Mouse (Mus musculus) heart, embryonic 11.5 days (tissue): Measurements from ENCODE around the gene Nfkb1. TPM values are rescaled to one million over a fixed set of nuclear protein-coding genes. Genes with fewer than 3 reads are reported as not detected.

Experiments
- ATAC-seq: fragments of 200-750 bp; cut with Nextera tagmentation; replicated peaks from 2 replicates; pipeline ENCODE4 v1.8.0; 2017; ENCODE audit warnings: moderate library complexity; ENCODE audit not compliant: insufficient number of reproducible peaks, low FRiP score, low TSS enrichment
- H3K27ac ChIP-seq: fragments of 300-500 bp; sonication (generic); 2 replicates; pipeline ENCODE4 v1.5.1; 2014; ENCODE audit warnings: mild to moderate bottlenecking, low read depth, low read length
- H3K27me3 ChIP-seq: fragments of 300-500 bp; sonication (generic); 2 replicates; pipeline ENCODE4 v1.6.1; 2014; ENCODE audit warnings: mild to moderate bottlenecking, low read length, mixed read lengths; ENCODE audit not compliant: control insufficient read depth, insufficient read depth
- H3K36me3 ChIP-seq: fragments of 300-500 bp; sonication (generic); 2 replicates; pipeline ENCODE4 v1.6.1; 2014; ENCODE audit warnings: mild to moderate bottlenecking, low read length, moderate library complexity, mixed read lengths; ENCODE audit not compliant: control insufficient read depth, insufficient read depth
- H3K4me1 ChIP-seq: fragments of 300-500 bp; sonication (generic); 2 replicates; pipeline ENCODE4 v1.6.1; 2014; ENCODE audit warnings: low read length; ENCODE audit not compliant: control insufficient read depth, insufficient read depth
- H3K4me2 ChIP-seq: fragments of 300-500 bp; sonication (generic); 2 replicates; pipeline ENCODE4 v1.6.1; 2014; ENCODE audit warnings: mild to moderate bottlenecking, moderate library complexity
- H3K4me3 ChIP-seq: fragments of 300-500 bp; sonication (generic); 2 replicates; pipeline ENCODE4 v1.5.1; 2014; ENCODE audit warnings: low read depth, low read length
- H3K9ac ChIP-seq: fragments of 300-500 bp; sonication (generic); 2 replicates; pipeline ENCODE4 v1.6.1; 2014; ENCODE audit warnings: mild to moderate bottlenecking, low read depth, low read length, moderate library complexity
- H3K9me3 ChIP-seq: fragments of 300-500 bp; sonication (generic); replicated peaks from 2 replicates; pipeline ENCODE4 v1.6.1; 2016; ENCODE audit warnings: low read length; ENCODE audit not compliant: control insufficient read depth
- WGBS: fragments of 180-500 bp; shearing (Covaris S2); extraction: QIAGEN DNeasy Blood & Tissue Kit; methylation state at CpG from one replicate; pipeline ENCODE4 v1.1.7; 2014; ENCODE audit not compliant: insufficient replicate concordance; 5-methylcytosine and 5-hydroxymethylcytosine counted together
- polyA plus RNA-seq: library from polyadenylated mRNA; unstranded; fragments of >200 nt; fragmentation: Nextera tagmentation; extraction: Ambion mirVana; gene quantifications from 2 replicates; pipeline ENCODE4 v1.2.1, GENCODE M21; 2014

Nfkb1 gene
- polyA plus RNA-seq, 1 experiment from 2014 or later: 17.8 TPM

DNA sequence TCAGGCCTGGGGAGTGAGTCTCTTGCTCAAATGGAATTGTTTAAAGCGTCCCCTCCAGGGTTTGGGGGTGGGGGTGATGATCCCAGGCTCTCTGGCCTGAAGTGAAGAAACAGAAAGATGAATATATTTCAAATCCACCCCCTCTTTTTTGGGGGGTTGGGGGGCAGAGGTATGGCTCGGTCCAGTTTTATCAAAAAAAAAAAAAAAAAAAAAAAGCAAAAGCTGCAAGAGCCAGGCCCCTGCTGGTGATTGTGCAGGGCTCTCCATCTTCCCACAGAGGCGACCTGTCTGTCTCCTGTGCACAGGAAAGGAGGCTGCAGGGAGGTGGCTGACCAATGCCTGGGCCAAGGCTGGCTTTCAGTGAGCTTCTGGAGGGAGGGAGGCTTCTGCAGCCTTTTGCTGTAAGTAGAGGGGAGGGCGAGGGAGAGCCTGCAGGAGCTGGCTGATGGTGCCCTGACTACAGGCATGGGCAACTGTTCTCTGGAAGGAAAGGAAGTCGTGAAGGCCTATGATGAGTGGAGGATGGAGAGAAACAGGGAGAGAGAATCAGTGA is 112.7 kb downstream of the Nfkb1 start:
- H3K36me3 ChIP-seq: no peaks in the 10 kb centered on the region
- H3K9me3 ChIP-seq: no peaks in the 10 kb centered on the region
- WGBS: 40% methylated on average over 5 of the region's 5 CpGs
- peaks cover 24% of the 10 kb centered on the region for H3K4me1 ChIP-seq
- ATAC-seq: no peak
- H3K9ac ChIP-seq: no peak overlapping the region
- H3K4me2 ChIP-seq: no peak overlapping the region
- H3K4me3 ChIP-seq: no peak overlapping the region
- H3K27me3 ChIP-seq: no peaks in the 10 kb centered on the region
- peak overlapping the region; percentile 50 for H3K27ac ChIP-seq

DNA sequence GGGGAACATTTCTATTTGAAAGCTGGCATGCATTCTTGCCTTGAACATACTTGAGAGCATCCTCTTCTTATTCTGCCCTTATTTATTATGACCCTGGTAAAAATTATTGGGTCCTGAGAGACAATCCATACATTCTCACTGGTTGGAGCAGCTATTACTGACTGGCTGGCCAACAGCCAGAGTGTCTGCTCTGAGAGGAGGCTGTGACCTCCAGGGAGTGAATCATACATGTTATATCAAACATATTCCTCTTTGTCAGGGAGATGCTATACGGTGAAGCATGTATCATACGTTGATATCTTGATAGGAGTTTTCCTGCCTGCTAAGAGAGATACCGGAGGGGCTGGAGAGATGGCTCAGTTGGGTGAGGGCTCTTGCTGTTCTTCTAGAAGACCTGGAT is 116.2 kb downstream of the Nfkb1 start:
- H3K27ac ChIP-seq: no peak overlapping the region

DNA sequence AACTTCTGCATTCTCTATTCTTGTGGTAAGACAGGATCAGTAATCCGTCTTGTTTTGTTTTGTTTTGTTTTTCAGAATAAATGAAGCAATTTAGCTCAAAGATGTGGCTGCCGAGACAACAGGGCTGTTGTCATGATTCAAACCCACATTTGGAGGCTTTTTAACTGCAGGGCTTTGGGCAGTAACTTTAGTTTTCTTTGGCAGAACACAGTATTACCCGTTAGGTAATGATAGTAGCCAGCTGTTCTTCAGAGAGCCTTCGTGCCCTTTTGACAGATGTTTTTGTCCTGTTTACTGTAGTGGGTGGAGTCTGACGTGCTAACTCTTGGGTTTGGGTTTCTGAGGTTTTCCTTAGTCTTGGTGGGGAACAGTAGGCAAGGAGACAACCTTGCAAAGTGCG is 118.3 kb downstream of the Nfkb1 start:
- Histone ChIP-seq H3K27me3 (no peaks in the 10 kb centered on the region), H3K36me3 (no peaks in the 10 kb centered on the region; the same call in 1 of the 2 replicates), H3K27ac (0 out of 2 replicates have a peak overlapping the region, but pooled peaks have one; percentile 29), H3K9ac (no peak overlapping the region), H3K4me1 (peaks cover 19% of the 10 kb centered on the region), H3K4me3 (no peak overlapping the region), H3K4me2 (no peak overlapping the region), H3K9me3 (no peaks in the 10 kb centered on the region)
- WGBS: 47% methylated on average over 6 of the region's 6 CpGs
- ATAC-seq: no peak

More for the DNA sequence above, 116.2 kb downstream of the Nfkb1 start:
- no peaks in the 10 kb centered on the region for H3K27me3 ChIP-seq
- H3K4me3 ChIP-seq: no peak overlapping the region
- H3K4me2 ChIP-seq: no peak overlapping the region
- H3K4me1 ChIP-seq: peaks cover 23% of the 10 kb centered on the region
- ATAC-seq: no peak
- no peaks in the 10 kb centered on the region for H3K9me3 ChIP-seq
- 72% methylated on average over 3 of the region's 3 CpGs for WGBS
- no peaks in the 10 kb centered on the region; the same call in 1 of the 2 replicates for H3K36me3 ChIP-seq
- H3K9ac ChIP-seq: no peak overlapping the region

DNA sequence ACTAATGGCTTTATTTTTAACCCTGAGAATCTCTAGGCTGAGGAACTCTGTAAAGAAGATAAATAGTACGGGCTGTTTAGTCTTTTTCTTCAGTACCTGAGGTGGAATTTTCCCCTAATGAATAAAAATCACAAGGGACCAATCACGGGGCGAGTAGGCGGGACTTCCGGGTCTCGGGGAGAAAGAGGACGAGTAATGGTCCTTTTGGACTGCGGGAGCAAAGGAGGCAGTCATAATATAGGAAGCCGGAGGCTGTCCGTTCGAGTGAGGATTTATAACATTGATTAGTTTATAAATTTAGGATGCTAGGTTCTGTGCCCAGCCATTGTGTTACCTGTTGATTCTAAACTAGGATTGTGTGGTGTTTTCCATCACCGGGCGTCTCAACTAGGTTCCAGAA is 119.8 kb downstream of the Nfkb1 start:
- Histone ChIP-seq H3K9me3 (no peaks in the 10 kb centered on the region), H3K36me3 (no peaks in the 10 kb centered on the region; the same call in 1 of the 2 replicates), H3K4me1 (peaks cover 23% of the 10 kb centered on the region), H3K4me3 (no peak overlapping the region), H3K4me2 (no peak overlapping the region), H3K27ac (no peak overlapping the region), H3K27me3 (no peaks in the 10 kb centered on the region), H3K9ac (no peak overlapping the region)
- no peak for ATAC-seq
- WGBS: 61% methylated on average over 13 of the region's 13 CpGs

DNA sequence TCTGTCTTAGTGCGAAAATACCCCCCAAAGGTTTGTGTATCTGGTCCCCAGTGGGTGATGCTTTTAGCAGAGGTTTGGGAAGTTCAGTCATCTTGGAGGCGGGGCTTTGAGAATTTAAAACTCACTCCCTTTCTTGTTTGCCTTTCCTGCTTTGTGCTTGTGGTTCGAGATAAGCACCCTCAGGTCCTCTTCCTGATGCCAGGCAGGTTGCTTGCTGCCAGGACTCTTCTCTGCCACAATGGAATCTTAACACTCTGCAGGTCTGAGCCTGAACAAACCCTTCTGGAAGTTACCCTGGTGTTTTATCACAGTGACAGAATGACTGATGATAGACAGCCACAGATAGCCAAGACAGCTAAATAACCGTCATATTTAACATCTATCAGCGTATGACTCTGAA is 122.7 kb downstream of the Nfkb1 start:
- Histone ChIP-seq H3K9me3 (no peaks in the 10 kb centered on the region), H3K4me1 (peaks cover 14% of the 10 kb centered on the region), H3K27me3 (no peaks in the 10 kb centered on the region), H3K9ac (no peak overlapping the region), H3K36me3 (no peaks in the 10 kb centered on the region; the same call in 1 of the 2 replicates), H3K4me3 (no peak overlapping the region), H3K4me2 (no peak overlapping the region), H3K27ac (no peak overlapping the region)
- no peak for ATAC-seq
- 29% methylated on average over 5 of the region's 5 CpGs for WGBS

DNA sequence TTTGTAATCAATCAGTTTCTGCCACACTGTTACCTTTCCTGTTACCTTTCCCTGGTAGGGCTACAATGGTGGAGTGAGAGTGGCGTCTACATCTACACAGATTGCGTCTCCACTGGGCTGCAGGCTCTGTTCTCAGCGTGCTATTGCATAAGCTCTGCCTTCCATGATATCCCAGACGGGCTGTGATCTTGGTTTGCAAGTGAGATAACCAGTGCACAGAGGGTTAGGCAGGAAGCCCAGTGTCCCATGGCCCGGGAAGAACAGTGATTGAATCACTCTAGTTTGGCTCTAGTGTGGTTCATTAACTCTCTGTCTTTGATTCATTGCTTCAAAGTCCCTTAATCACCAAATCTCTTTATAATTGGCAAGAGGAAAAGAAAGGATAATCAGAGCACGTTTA is 123.5 kb downstream of the Nfkb1 start:
- Histone ChIP-seq H3K4me3 (no peak overlapping the region), H3K9ac (no peak overlapping the region), H3K36me3 (no peaks in the 10 kb centered on the region; the same call in 1 of the 2 replicates), H3K4me1 (peaks cover 11% of the 10 kb centered on the region), H3K27me3 (no peaks in the 10 kb centered on the region), H3K4me2 (no peak overlapping the region), H3K27ac (no peak overlapping the region), H3K9me3 (no peaks in the 10 kb centered on the region)
- 46% methylated on average over 6 of the region's 6 CpGs for WGBS
- no peak for ATAC-seq

DNA sequence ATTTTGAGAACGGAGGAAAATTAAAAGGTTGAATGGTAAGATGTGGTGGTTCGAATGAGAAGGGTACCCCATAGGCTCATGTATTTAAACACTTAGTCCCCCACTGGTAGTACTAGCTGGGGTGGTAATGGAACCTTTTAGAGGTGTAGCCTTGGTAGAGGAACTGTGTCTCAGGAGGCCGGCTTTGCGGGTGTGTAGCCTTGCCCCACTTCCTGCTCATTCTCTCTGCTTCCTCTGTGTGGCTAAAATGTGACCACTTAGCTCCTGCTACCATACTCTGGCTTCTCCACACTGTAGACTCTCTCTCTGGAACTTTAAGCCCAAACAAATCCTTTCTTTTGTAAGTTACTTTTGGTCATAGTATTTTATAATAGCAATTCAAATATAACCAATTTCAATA is 126.0 kb downstream of the Nfkb1 start:
- H3K27me3 ChIP-seq: no peaks in the 10 kb centered on the region
- no peaks in the 10 kb centered on the region; the same call in 1 of the 2 replicates for H3K36me3 ChIP-seq
- no peak for ATAC-seq
- H3K4me1 ChIP-seq: peaks cover 11% of the 10 kb centered on the region
- H3K4me2 ChIP-seq: no peak overlapping the region
- no peaks in the 10 kb centered on the region for H3K9me3 ChIP-seq
- H3K9ac ChIP-seq: no peak overlapping the region
- WGBS: 74% methylated on average over 4 of the region's 4 CpGs
- no peak overlapping the region for H3K27ac ChIP-seq
- no peak overlapping the region for H3K4me3 ChIP-seq

DNA sequence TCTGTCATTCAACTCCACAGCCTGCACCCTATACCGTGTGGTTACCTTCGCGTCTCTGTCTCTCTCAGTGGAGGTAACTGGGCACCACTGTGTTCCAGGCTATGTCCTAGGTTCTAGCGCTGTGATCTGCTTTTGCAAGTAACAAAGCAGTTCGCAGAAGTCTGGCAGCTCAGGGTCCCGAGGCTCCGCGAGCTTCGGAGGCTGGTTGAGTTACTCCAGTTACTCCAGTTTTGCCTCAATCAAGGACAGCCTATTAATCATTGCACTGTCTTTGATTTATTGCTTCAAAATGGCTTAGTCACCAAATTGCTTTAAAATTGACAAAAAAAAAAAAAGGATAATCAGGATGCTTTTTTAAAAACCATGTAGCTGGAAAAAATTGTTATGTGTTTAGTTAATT is 126.6 kb downstream of the Nfkb1 start:
- Histone ChIP-seq H3K27ac (no peak overlapping the region), H3K36me3 (no peaks in the 10 kb centered on the region), H3K27me3 (no peaks in the 10 kb centered on the region), H3K4me1 (peaks cover 11% of the 10 kb centered on the region), H3K4me3 (no peak overlapping the region), H3K4me2 (no peak overlapping the region), H3K9me3 (no peaks in the 10 kb centered on the region), H3K9ac (no peak overlapping the region)
- ATAC-seq: no peak
- WGBS: 81% methylated on average over 9 of the region's 9 CpGs

DNA sequence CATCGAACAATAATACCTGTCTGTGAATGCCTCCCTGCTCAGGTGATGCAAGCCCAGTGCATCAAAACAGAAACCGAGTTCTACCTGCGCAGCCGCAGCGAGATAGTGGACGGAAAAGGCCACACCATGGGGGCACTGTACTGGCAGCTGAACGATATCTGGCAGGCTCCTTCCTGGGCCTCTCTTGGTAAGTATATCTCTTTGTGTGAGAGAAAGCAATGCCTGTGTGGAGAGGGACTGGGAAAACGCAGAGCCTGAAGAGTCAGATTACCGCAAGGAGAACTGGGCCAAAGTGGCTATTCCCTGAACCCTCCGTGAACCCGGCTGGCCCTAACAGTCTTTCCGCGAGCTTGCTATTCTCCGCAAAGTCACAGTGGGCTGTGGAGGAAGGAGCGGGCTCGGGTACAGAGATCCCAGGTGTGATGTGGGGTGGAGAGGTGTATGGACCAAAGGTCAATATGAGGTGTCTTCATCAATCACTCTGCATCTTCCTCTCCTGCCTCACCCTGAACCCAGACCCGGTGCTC is 128.1 kb downstream of the Nfkb1 start:
- 68% methylated on average over 17 of the region's 17 CpGs for WGBS
- H3K27ac ChIP-seq: no peak overlapping the region
- H3K9me3 ChIP-seq: no peaks in the 10 kb centered on the region
- peaks cover 7% of the 10 kb centered on the region; the same call in 1 of the 2 replicates for H3K4me1 ChIP-seq
- ATAC-seq: no peak
- H3K9ac ChIP-seq: no peak overlapping the region
- no peaks in the 10 kb centered on the region for H3K36me3 ChIP-seq
- H3K27me3 ChIP-seq: no peaks in the 10 kb centered on the region
- H3K4me2 ChIP-seq: 0 out of 2 replicates have a peak overlapping the region, but pooled peaks have one; percentile 24
- H3K4me3 ChIP-seq: no peak overlapping the region
